Mouse (Mus musculus) liver, embryonic 14.5 days (tissue): ENCODE measurements around the gene Dpf2.

Experiments used
- CTCF ChIP-seq: IDR thresholded peaks from 2 replicates; pipeline ENCODE4 v1.5.1; 2016; ENCODE audit warnings: antibody characterized with exemption, low read depth, control low read depth
- EP300 ChIP-seq: IDR thresholded peaks from 2 replicates; pipeline ENCODE4 v1.6.1; 2016; ENCODE audit warnings: antibody characterized with exemption, low read depth

DNA sequence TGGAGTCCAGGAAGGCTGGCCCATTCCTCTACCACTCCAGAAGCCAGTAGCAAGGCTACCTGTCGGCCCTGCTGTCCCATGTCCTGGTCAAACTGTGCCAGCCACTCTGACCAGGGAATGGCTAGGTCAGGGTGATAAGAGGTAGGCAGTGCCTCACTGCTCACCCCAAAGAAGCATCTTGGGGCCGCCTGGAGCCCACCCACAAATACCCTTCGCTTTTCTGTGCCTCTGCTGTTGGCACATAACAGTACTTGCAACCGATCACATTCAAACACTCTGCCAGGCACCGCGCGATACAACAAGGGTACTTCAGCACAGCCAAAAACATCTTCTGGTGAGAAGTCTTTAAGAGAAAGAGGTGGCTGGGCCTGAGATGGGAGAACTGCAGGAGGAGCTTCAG, 20.5 kb downstream of the Dpf2 start:
- TF ChIP-seq CTCF (no peak), EP300 (no peak)
